Mouse (Mus musculus): ENCODE data around the gene Kctd17.

Kctd17 gene

GRCm38 (mm10) chr15:78447746-78448535 lies 19.6 kb downstream of the Kctd17 start:
- no peak for DNase-seq (ENCODE audit: low read depth, low spot score)

- no peak for DNase-seq (ENCODE audit: low read depth, low spot score)
These were observed 20.8 kb downstream of the Kctd17 start for GRCm38 (mm10) chr15:78449131-78449530.

- DNase-seq (ENCODE audit: low read depth, low spot score): no peak
These were observed 21.5 kb downstream of the Kctd17 start for GRCm38 (mm10) chr15:78449694-78450418.

- DNase-seq (ENCODE audit: low read depth, low spot score): no peak
These were observed 22.0 kb downstream of the Kctd17 start for GRCm38 (mm10) chr15:78450419-78450768.

GRCm38 (mm10) chr15:78451201-78451600 lies 22.8 kb downstream of the Kctd17 start:
- no peak for DNase-seq (ENCODE audit: low read depth, low spot score)

- DNase-seq (ENCODE audit: low read depth, low spot score): no peak
These were observed 24.6 kb downstream of the Kctd17 start for GRCm38 (mm10) chr15:78452929-78453328.

GRCm38 (mm10) chr15:78455168-78455567 lies 26.8 kb downstream of the Kctd17 start:
- DNase-seq (ENCODE audit: low read depth, low spot score): no peak

GRCm38 (mm10) chr15:78456051-78456450 lies 27.7 kb downstream of the Kctd17 start:
- no peak for DNase-seq (ENCODE audit: low read depth, low spot score)

GRCm38 (mm10) chr15:78457193-78457592 lies 28.8 kb downstream of the Kctd17 start:
- DNase-seq (ENCODE audit: low read depth, low spot score): no peak

GRCm38 (mm10) chr15:78462981-78463380 lies 34.6 kb downstream of the Kctd17 start:
- no peak for DNase-seq (ENCODE audit: low read depth, low spot score)

- DNase-seq (ENCODE audit: low read depth, low spot score): no peak
These were observed 38.4 kb downstream of the Kctd17 start for GRCm38 (mm10) chr15:78466809-78467208.

GRCm38 (mm10) chr15:78467570-78467969 lies 39.2 kb downstream of the Kctd17 start:
- DNase-seq (ENCODE audit: low read depth, low spot score): no peak

- DNase-seq (ENCODE audit: low read depth, low spot score): no peak
These were observed 40.1 kb downstream of the Kctd17 start, which contains the start of gene Tmprss6 for GRCm38 (mm10) chr15:78468379-78468937. Gene Tmprss6 (minus strand): TSS chr15:78468634.

- no peak for DNase-seq (ENCODE audit: low read depth, low spot score)
These were observed 42.3 kb downstream of the Kctd17 start for GRCm38 (mm10) chr15:78470495-78471276.

GRCm38 (mm10) chr15:78471902-78472301 lies 43.5 kb downstream of the Kctd17 start:
- no peak for DNase-seq (ENCODE audit: low read depth, low spot score)

- no peak for DNase-seq (ENCODE audit: low read depth, low spot score)
These were observed 45.1 kb downstream of the Kctd17 start for GRCm38 (mm10) chr15:78473442-78473841.

GRCm38 (mm10) chr15:78475604-78476031 lies 47.3 kb downstream of the Kctd17 start:
- DNase-seq (ENCODE audit: low read depth, low spot score): no peak

- DNase-seq (ENCODE audit: low read depth, low spot score): no peak
These were observed 48.5 kb downstream of the Kctd17 start for GRCm38 (mm10) chr15:78476878-78477277.

GRCm38 (mm10) chr15:78478073-78478472 lies 49.7 kb downstream of the Kctd17 start:
- no peak for DNase-seq (ENCODE audit: low read depth, low spot score)

- DNase-seq (ENCODE audit: low read depth, low spot score): no peak
These were observed 51.1 kb downstream of the Kctd17 start for GRCm38 (mm10) chr15:78479470-78479869.

- DNase-seq (ENCODE audit: low read depth, low spot score): no peak
These were observed 51.7 kb downstream of the Kctd17 start for GRCm38 (mm10) chr15:78480111-78480510.

GRCm38 (mm10) chr15:78480991-78481390 lies 52.6 kb downstream of the Kctd17 start:
- no peak for DNase-seq (ENCODE audit: low read depth, low spot score)

All from WW6 (cell line).